Mouse (Mus musculus): ENCODE measurements around the gene Ung. TPM values are rescaled to one million over a fixed set of nuclear protein-coding genes. Genes with fewer than 3 reads are reported as not detected.

The Ung gene
- polyA plus RNA-seq, 1 experiment = 9.4 TPM

DNA sequence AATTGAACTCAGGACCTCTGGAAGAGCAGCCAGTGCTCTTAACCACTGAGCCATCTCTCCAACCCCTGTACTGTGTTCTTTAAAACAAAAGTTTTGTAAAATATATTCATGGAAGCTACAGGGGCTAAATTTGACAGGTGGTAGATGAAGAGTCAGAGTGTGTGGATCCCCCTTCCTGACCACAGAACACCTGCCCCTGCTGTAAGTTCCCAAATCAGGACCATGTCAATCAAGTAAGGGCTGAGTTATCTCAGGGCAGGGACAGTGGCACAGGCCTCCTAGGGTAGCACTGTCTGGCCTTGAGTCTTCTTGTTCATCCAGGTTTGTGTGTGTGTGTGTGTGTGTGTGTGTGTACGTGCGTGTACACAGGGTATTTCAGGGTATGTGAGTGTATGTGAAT lies 53.3 kb downstream of the Ung start:
- no peak overlapping the region for H3K4me3 ChIP-seq (ENCODE audit: control insufficient read depth, low read depth, low read length)
- TF ChIP-seq POLR2A (IDR thresholded peaks at IDR 0.05; ENCODE audit: control insufficient read depth, low read depth, low read length) (no peak), CTCF (IDR thresholded peaks at IDR 0.05; ENCODE audit: control insufficient read depth, insufficient read depth, insufficient replicate concordance, low read depth, low read length) (no peak)
- H3K27ac ChIP-seq (ENCODE audit: control insufficient read depth, insufficient read depth, low read depth, low read length) = no peak overlapping the region
- no peaks in the 10 kb centered on the region for H3K4me1 ChIP-seq (ENCODE audit: control insufficient read depth, insufficient read depth, low read length)
- no peaks in the 10 kb centered on the region for H3K27me3 ChIP-seq (ENCODE audit: control insufficient read depth, insufficient read depth, low read length)
- H3K36me3 ChIP-seq (ENCODE audit: control insufficient read depth, insufficient read depth, low read length) = no peaks in the 10 kb centered on the region

DNA sequence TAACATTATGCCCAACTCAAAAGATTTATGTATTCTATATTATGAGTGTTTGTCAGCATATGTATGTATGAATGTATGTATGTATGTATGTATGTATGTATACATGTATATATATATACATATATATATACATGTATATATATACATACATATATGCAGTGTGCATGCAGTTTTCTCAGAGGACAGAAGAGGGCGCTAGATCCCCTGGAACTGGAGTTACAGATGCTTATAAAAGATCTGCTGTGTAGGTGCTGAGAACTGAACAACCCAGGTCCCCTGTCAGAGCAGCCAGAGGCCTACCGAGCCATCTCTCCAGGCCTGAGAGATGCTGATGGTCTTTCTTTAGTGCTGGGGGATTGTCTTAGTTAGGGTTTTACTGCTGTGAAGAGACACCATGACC lies 56.9 kb downstream of the Ung start:
- H3K36me3 ChIP-seq (ENCODE audit: control insufficient read depth, insufficient read depth, low read length) = no peaks in the 10 kb centered on the region
- no peak overlapping the region for H3K27ac ChIP-seq (ENCODE audit: control insufficient read depth, insufficient read depth, low read depth, low read length)
- 0 out of 2 replicates have a peak, but pooled peaks have one; percentile 9 for TF ChIP-seq CTCF (IDR thresholded peaks at IDR 0.05; ENCODE audit: control insufficient read depth, insufficient read depth, insufficient replicate concordance, low read depth, low read length)
- no peak for TF ChIP-seq POLR2A (IDR thresholded peaks at IDR 0.05; ENCODE audit: control insufficient read depth, low read depth, low read length)
- H3K4me3 ChIP-seq (ENCODE audit: control insufficient read depth, low read depth, low read length) = no peak overlapping the region
- no peaks in the 10 kb centered on the region for H3K27me3 ChIP-seq (ENCODE audit: control insufficient read depth, insufficient read depth, low read length)
- H3K4me1 ChIP-seq (ENCODE audit: control insufficient read depth, insufficient read depth, low read length) = no peaks in the 10 kb centered on the region

Other genes with a start within 250 kb of the Ung start
- 12.9 and 13.2 TPM in 2 replicates for gene Coro1c, start 221.6 kb upstream of the Ung start, polyA plus RNA-seq (2012; rRNA removed)
- 4.1 and 5.0 TPM in 2 replicates for gene Ssh1, start 136.5 kb upstream of the Ung start, polyA plus RNA-seq (2012; rRNA removed)
- gene Dao, start 126.7 kb upstream of the Ung start, polyA plus RNA-seq (2012; rRNA removed) = 0.06 and 0.40 TPM in 2 replicates
- gene Usp30, start 64.9 kb upstream of the Ung start, polyA plus RNA-seq (2012; rRNA removed) = 71.5 and 85.1 TPM in 2 replicates
- gene Svop, start 38.8 kb upstream of the Ung start, polyA plus RNA-seq (2012; rRNA removed) = 21.9 and 27.0 TPM in 2 replicates
- 2.2 and 3.1 TPM in 2 replicates for gene Alkbh2, start 2.2 kb upstream of the Ung start, polyA plus RNA-seq (2012; rRNA removed)
- 3.0 and 4.6 TPM in 2 replicates for gene Acacb, start 16.1 kb downstream of the Ung start, polyA plus RNA-seq (2012; rRNA removed)
- 0.28 and 0.49 TPM in 2 replicates for gene Foxn4, start 143.4 kb downstream of the Ung start, polyA plus RNA-seq (2012; rRNA removed)
- gene Myo1h, start 158.8 kb downstream of the Ung start, polyA plus RNA-seq (2012; rRNA removed) = 2.8 and 3.1 TPM in 2 replicates